Mouse (Mus musculus): ENCODE measurements around the gene Adk. TPM values are rescaled to one million over a fixed set of nuclear protein-coding genes. Genes with fewer than 3 reads are reported as not detected.

The Adk gene
- polyA plus RNA-seq, 1 experiment from 2014 or later = 195 TPM

DNA sequence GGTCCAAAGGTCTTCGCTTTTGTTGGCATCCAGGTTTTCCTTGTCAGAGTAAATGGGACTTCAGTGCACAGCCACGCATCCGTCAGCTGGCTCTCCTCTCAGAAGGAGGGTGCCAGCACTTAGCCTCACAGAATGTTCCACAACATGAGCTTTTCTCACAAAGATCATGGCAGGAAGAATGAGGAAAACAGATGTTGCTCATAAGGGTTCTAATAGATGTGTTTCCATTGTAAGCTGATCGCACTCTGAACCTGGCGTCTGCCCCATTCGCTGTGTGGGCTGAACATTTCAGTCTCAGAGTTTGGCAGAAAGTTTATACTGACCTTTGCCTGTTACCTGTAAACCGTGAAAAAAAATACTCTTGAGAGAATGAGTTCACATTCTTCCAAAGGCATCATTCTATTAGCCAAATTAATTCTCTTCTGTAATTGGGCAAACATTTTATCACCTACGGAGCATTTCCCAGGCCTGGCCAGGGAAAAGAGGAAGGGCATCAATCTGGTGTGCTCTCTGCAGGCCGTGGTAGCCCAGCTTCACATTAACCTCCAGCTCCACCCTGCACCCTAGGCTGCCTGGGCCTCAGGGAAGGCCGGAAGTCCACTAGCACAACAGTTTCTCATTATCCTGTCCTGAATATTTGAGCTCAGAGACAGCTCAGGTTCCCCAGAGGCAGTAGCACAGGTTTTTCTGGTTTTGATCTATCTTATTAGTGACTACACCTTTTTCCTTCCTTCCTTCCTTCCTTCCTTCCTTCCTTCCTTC lies 389.6 kb downstream of the Adk start:
- WGBS = 60% methylated on average over 10 of the region's 10 CpGs

DNA sequence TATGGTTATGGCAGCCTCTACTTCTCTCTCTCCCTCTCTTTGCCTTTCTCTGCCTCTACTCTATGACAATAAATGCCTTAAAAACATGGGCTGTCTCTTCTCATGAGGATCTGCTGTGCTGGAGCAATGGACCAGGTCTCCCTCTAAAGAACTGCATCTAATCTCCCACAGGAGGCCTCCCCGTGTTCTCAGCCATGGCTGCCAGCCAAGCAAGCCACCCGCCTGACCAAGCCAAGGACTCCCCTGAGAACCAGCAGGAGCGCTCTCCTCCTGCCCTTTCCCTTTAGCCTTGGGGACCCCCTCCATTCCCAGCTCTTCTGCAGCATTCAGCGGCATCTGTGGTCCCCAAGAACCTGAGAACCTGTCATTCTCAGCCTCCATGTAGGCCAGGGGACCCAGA lies 400.2 kb downstream of the Adk start:
- Histone ChIP-seq H3K4me1 (replicated peaks; ENCODE audit: control insufficient read depth, insufficient read depth, low read length) (no peaks in the 10 kb centered on the region), H3K9ac (ENCODE audit: low read length) (no peak overlapping the region), H3K9me3 (ENCODE audit: control insufficient read depth, low read length) (no peaks in the 10 kb centered on the region), H3K4me2 (ENCODE audit: low read depth, low read length) (no peak overlapping the region), H3K36me3 (ENCODE audit: control insufficient read depth, insufficient read depth, low read length) (peaks cover 2% of the 10 kb centered on the region; the same call in 1 of the 2 replicates), H3K27ac (ENCODE audit: low read length) (no peak overlapping the region), H3K27me3 (ENCODE audit: control insufficient read depth, insufficient read depth, low read depth, low read length) (no peaks in the 10 kb centered on the region), H3K4me3 (ENCODE audit: low read length) (no peak overlapping the region)
- ATAC-seq (ENCODE audit: low read depth) = no peak
- WGBS = 75% methylated on average over 4 of the region's 4 CpGs

More for the DNA sequence above, 389.6 kb downstream of the Adk start:
- H3K4me3 ChIP-seq (ENCODE audit: low read length) = no peak overlapping the region
- no peak overlapping the region for H3K27ac ChIP-seq (ENCODE audit: low read length)
- peaks cover 3% of the 10 kb centered on the region; the same call in 1 of the 2 replicates for H3K4me1 ChIP-seq (replicated peaks; ENCODE audit: control insufficient read depth, insufficient read depth, low read length)
- H3K27me3 ChIP-seq (ENCODE audit: control insufficient read depth, insufficient read depth, low read depth, low read length) = no peaks in the 10 kb centered on the region
- H3K4me2 ChIP-seq (ENCODE audit: low read depth, low read length) = no peak overlapping the region
- H3K36me3 ChIP-seq (ENCODE audit: control insufficient read depth, insufficient read depth, low read length) = no peaks in the 10 kb centered on the region
- 0 out of 2 replicates have a peak, but pooled peaks cover 2% of the 10 kb centered on the region for H3K9me3 ChIP-seq (ENCODE audit: control insufficient read depth, low read length)
- H3K9ac ChIP-seq (ENCODE audit: low read length) = no peak overlapping the region
- ATAC-seq (ENCODE audit: low read depth) = no peak

DNA sequence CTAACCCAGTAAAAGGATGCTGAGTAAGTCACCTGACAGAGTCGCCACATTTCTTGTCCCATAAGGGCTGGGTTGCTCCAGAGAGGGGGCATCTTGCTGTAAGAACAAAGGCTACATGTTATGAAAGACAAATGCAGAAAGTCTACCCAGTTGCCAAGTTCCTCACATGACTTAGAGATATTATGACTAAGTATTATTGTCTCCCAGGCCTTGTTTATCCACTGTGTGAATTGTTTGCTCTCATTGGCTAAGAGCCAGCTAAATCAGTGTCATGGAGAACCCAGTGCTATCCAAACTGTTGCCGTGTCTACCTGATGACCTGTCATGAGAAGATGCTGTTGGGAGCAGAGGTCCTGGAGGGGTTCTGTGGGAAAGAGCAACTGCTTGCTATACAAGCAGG lies 401.5 kb downstream of the Adk start:
- Histone ChIP-seq H3K27me3 (ENCODE audit: control insufficient read depth, insufficient read depth, low read depth, low read length) (no peaks in the 10 kb centered on the region), H3K36me3 (ENCODE audit: control insufficient read depth, insufficient read depth, low read length) (peaks cover 2% of the 10 kb centered on the region; the same call in 1 of the 2 replicates), H3K4me1 (replicated peaks; ENCODE audit: control insufficient read depth, insufficient read depth, low read length) (no peaks in the 10 kb centered on the region), H3K9me3 (ENCODE audit: control insufficient read depth, low read length) (no peaks in the 10 kb centered on the region), H3K4me2 (ENCODE audit: low read depth, low read length) (no peak overlapping the region), H3K9ac (ENCODE audit: low read length) (no peak overlapping the region), H3K27ac (ENCODE audit: low read length) (no peak overlapping the region), H3K4me3 (ENCODE audit: low read length) (no peak overlapping the region)
- 58% methylated on average over 2 of the region's 2 CpGs for WGBS
- ATAC-seq (ENCODE audit: low read depth) = no peak

DNA sequence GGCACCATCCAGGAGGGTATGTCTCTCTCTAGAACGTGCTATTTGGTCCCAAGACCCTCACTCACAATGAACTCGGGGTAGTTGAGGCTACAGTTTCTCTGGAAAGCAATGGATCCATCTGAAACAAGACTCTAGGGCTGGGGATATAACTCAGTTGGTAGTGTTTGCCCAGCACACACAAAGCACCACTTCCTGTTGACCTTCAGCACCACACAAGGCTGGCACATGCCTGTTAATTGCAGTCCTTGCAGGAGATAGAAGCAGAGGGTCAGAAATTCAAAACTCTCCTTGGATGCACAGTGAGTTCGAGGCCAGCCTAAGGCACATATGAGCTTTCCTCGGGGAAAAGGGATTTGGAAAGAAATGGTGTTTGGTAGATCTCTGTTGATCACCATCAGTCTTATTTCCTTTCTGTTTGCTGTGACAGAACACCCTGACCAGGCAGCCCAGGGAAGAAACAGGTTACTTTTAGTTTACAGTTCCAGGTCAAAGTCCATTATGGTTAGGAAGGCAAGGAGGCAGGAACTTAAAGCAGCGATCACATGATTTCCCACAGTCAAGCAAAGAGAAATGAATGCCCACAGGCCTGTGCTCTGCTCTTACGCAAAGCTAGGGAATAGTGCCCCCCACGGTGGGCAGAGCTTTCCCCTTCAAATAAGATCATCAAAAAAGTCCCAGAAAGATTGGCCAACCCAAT lies 403.4 kb downstream of the Adk start:
- no peaks in the 10 kb centered on the region for H3K9me3 ChIP-seq (ENCODE audit: control insufficient read depth, low read length)
- H3K36me3 ChIP-seq (ENCODE audit: control insufficient read depth, insufficient read depth, low read length) = no peaks in the 10 kb centered on the region
- no peak overlapping the region for H3K9ac ChIP-seq (ENCODE audit: low read length)
- no peak overlapping the region for H3K4me3 ChIP-seq (ENCODE audit: low read length)
- H3K27ac ChIP-seq (ENCODE audit: low read length) = no peak overlapping the region
- H3K4me1 ChIP-seq (replicated peaks; ENCODE audit: control insufficient read depth, insufficient read depth, low read length) = no peaks in the 10 kb centered on the region
- 85% methylated on average over 7 of the region's 7 CpGs for WGBS
- H3K27me3 ChIP-seq (ENCODE audit: control insufficient read depth, insufficient read depth, low read depth, low read length) = no peaks in the 10 kb centered on the region
- no peak for ATAC-seq (ENCODE audit: low read depth)
- H3K4me2 ChIP-seq (ENCODE audit: low read depth, low read length) = no peak overlapping the region

DNA sequence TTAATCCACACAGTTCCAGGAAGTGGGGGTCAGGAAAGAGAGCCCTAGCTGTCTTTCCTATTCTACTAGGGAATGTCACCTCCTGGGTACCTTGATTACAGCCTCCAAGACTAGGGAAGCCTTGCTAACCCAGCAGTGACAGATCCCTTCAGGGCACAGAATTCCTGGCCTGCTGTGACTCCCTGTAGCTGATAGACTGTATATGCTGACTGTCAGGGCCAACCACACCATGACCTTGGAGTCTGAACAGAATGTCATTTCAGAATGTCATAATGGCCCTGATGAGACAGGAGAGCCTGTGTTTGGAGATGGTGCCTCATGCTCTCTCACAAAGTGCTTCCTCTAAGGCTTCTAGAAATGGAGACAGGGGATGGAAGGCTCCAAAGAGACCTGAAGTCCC lies 404.2 kb downstream of the Adk start:
- Histone ChIP-seq H3K4me1 (replicated peaks; ENCODE audit: control insufficient read depth, insufficient read depth, low read length) (no peaks in the 10 kb centered on the region), H3K9ac (ENCODE audit: low read length) (no peak overlapping the region), H3K27me3 (ENCODE audit: control insufficient read depth, insufficient read depth, low read depth, low read length) (no peaks in the 10 kb centered on the region), H3K4me3 (ENCODE audit: low read length) (no peak overlapping the region), H3K9me3 (ENCODE audit: control insufficient read depth, low read length) (no peaks in the 10 kb centered on the region), H3K36me3 (ENCODE audit: control insufficient read depth, insufficient read depth, low read length) (no peaks in the 10 kb centered on the region), H3K4me2 (ENCODE audit: low read depth, low read length) (no peak overlapping the region), H3K27ac (ENCODE audit: low read length) (no peak overlapping the region)
- no peak for ATAC-seq (ENCODE audit: low read depth)

DNA sequence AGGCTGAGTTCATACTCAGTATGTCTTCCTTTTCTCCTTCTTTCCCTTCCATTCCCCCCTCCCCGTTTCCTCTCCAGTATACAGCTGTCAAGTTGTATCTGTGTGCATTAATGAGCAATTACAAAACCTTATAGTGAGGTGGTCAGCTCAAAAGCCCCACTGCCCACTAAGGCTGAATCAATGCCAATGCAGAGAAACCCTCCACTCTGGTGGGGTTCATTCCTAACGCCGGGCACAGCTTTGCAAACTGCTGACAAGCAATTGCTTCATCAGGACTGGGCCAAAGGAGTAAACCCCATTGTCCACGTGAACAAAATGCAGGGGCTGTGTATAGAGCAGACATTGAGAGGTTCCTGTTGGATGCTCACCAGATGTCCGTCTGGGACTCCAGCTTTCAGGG lies 405.5 kb downstream of the Adk start:
- Histone ChIP-seq H3K9ac (ENCODE audit: low read length) (no peak overlapping the region), H3K9me3 (ENCODE audit: control insufficient read depth, low read length) (no peaks in the 10 kb centered on the region), H3K36me3 (ENCODE audit: control insufficient read depth, insufficient read depth, low read length) (no peaks in the 10 kb centered on the region), H3K27ac (ENCODE audit: low read length) (no peak overlapping the region), H3K27me3 (ENCODE audit: control insufficient read depth, insufficient read depth, low read depth, low read length) (no peaks in the 10 kb centered on the region), H3K4me3 (ENCODE audit: low read length) (no peak overlapping the region), H3K4me2 (ENCODE audit: low read depth, low read length) (no peak overlapping the region), H3K4me1 (replicated peaks; ENCODE audit: control insufficient read depth, insufficient read depth, low read length) (no peaks in the 10 kb centered on the region)
- WGBS = 71% methylated on average over 5 of the region's 5 CpGs
- ATAC-seq (ENCODE audit: low read depth) = no peak

DNA sequence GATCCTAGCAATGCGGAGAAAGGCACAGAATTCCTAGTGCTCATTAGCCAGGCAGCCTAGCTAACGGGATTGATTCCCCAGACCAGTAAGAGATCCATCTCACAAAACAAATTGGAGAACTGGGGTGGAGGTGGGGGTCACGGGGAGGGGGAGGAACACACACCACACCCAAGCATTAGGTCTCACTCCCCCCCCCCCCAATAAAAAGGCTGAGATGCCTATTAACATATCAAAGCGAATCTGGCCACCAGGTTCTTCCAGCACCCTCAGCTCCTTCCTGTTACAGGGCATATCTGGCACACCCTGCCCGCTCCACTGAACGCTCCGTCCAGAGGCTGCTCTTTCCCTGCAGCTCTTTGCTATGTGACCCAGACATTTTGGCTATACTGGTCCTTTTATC lies 406.3 kb downstream of the Adk start:
- no peak overlapping the region for H3K9ac ChIP-seq (ENCODE audit: low read length)
- no peaks in the 10 kb centered on the region for H3K9me3 ChIP-seq (ENCODE audit: control insufficient read depth, low read length)
- WGBS = 77% methylated on average over 7 of the region's 7 CpGs
- H3K36me3 ChIP-seq (ENCODE audit: control insufficient read depth, insufficient read depth, low read length) = no peaks in the 10 kb centered on the region
- H3K4me3 ChIP-seq (ENCODE audit: low read length) = no peak overlapping the region
- no peak overlapping the region for H3K27ac ChIP-seq (ENCODE audit: low read length)
- no peaks in the 10 kb centered on the region for H3K27me3 ChIP-seq (ENCODE audit: control insufficient read depth, insufficient read depth, low read depth, low read length)
- ATAC-seq (ENCODE audit: low read depth) = no peak
- no peak overlapping the region for H3K4me2 ChIP-seq (ENCODE audit: low read depth, low read length)
- H3K4me1 ChIP-seq (replicated peaks; ENCODE audit: control insufficient read depth, insufficient read depth, low read length) = no peaks in the 10 kb centered on the region

DNA sequence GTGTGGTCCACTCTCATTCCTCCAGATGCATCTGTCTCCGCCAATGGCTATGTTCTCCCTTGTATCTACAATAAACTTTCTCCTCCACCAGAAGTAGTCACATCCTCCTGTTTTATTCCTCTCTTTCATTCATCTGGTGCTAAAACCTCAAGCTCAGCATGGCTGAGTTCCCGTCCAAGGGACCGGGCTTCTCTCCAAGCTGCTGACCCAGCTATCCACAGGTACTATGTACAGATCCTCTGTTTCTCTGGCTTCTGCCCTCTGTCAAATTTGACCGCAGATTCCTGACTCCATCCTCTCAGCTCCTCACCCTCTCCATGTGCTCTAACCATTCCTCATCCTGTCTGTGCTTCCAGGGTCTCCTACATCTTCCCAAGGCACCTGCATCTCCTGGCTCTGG lies 406.8 kb downstream of the Adk start:
- H3K27ac ChIP-seq (ENCODE audit: low read length) = no peak overlapping the region
- H3K9me3 ChIP-seq (ENCODE audit: control insufficient read depth, low read length) = no peaks in the 10 kb centered on the region
- no peaks in the 10 kb centered on the region for H3K36me3 ChIP-seq (ENCODE audit: control insufficient read depth, insufficient read depth, low read length)
- no peak overlapping the region for H3K4me2 ChIP-seq (ENCODE audit: low read depth, low read length)
- 85% methylated on average over 4 of the region's 4 CpGs for WGBS
- no peak for ATAC-seq (ENCODE audit: low read depth)
- H3K9ac ChIP-seq (ENCODE audit: low read length) = no peak overlapping the region
- no peaks in the 10 kb centered on the region for H3K27me3 ChIP-seq (ENCODE audit: control insufficient read depth, insufficient read depth, low read depth, low read length)
- H3K4me3 ChIP-seq (ENCODE audit: low read length) = no peak overlapping the region
- H3K4me1 ChIP-seq (replicated peaks; ENCODE audit: control insufficient read depth, insufficient read depth, low read length) = no peaks in the 10 kb centered on the region

DNA sequence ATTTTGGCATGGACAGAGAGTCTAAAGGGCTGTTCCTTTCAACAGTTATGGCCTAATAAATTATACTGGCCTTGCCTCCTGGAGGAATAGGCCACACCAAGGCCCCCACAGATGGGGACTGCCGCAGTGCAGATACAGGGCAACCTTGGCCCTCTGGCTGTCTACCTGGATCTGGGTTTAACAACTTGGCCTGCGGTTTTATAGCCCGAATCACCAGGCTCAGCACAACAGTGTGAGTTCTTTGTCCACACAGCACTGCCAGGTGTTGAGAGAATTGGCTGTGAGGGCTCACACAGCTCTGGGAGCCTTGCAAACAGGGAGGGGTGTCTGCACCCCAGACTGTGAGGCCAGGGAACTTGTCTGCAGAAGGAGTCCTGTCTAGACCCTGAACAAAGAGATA lies 410.0 kb downstream of the Adk start:
- WGBS = 85% methylated on average over 3 of the region's 3 CpGs
- no peak for ATAC-seq (ENCODE audit: low read depth)
- Histone ChIP-seq H3K36me3 (ENCODE audit: control insufficient read depth, insufficient read depth, low read length) (no peaks in the 10 kb centered on the region), H3K4me3 (ENCODE audit: low read length) (no peak overlapping the region), H3K27ac (ENCODE audit: low read length) (no peak overlapping the region), H3K4me2 (ENCODE audit: low read depth, low read length) (no peak overlapping the region), H3K9ac (ENCODE audit: low read length) (no peak overlapping the region), H3K27me3 (ENCODE audit: control insufficient read depth, insufficient read depth, low read depth, low read length) (no peaks in the 10 kb centered on the region), H3K9me3 (ENCODE audit: control insufficient read depth, low read length) (no peaks in the 10 kb centered on the region), H3K4me1 (replicated peaks; ENCODE audit: control insufficient read depth, insufficient read depth, low read length) (no peaks in the 10 kb centered on the region)

All from lung, embryonic 16.5 days (tissue).